ENCODE assay signal across 8 mouse cellular contexts in the genomic region with DNA sequence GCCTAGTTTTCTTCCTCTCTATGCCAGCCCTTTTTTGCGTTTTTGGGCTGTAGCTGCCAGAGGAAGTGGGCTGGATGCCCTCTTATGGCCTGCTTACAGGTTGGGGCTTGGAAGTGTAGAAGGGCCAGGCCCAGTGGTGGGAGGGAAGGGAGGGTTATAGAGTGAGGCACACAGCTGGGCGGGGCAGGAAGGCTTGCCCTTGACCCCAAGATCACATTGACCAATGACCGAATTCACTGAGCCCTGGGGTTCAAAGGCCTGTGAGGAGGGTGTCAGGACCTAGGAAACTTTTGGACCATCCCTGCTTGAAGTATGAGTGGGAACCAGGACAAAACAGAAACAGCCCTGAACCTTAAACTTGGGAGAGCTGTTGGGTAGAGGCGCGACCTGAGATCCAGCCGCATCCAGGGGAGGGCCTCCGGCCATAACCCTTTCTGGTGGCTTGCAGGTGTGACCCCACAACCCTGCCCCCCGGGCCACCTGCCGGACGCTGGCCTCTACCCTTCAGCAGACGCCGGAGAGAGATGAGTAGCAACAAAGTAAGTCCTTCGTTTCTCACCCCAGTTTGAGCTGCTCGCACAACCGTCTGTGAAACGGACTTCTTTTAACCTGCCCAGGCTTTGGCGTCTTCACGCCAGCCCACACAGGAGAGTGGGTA. TPM values are rescaled to one million over a fixed set of nuclear protein-coding genes. Genes with fewer than 3 reads are reported as not detected.
DNase-seq lines count a peak whose midpoint lies in the region; ATAC-seq and TF ChIP-seq lines count a peak whose summit lies in the region.

No protein-coding gene starts in this region.

- peaks cover 17% of the 10 kb centered on the region for H3K36me3 ChIP-seq in heart, embryonic 12.5 days
- H3K36me3 ChIP-seq in G1E (replicated peaks), result peaks cover 41% of the 10 kb centered on the region
- H3K36me3 ChIP-seq in hindbrain, embryonic 10.5 days, result peaks cover 14% of the 10 kb centered on the region
- no peaks in the 10 kb centered on the region for H3K36me3 ChIP-seq in midbrain, embryonic 11.5 days (ENCODE audit: control insufficient read depth, insufficient read depth, low read length)

- no peaks in the 10 kb centered on the region for H3K9me3 ChIP-seq in heart, embryonic 12.5 days (replicated peaks)
- H3K9me3 ChIP-seq in G1E (replicated peaks), result no peaks in the 10 kb centered on the region
- H3K9me3 ChIP-seq in hindbrain, embryonic 10.5 days, result no peaks in the 10 kb centered on the region
- H3K9me3 ChIP-seq in midbrain, embryonic 11.5 days (ENCODE audit: control insufficient read depth, low read length), result no peaks in the 10 kb centered on the region

- H3K27ac ChIP-seq in heart, embryonic 12.5 days (ENCODE audit: poor library complexity, severe bottlenecking), result peak overlapping the region; percentile 90
- H3K27ac ChIP-seq in hindbrain, embryonic 10.5 days, result peak overlapping the region; percentile 59
- H3K27ac ChIP-seq in midbrain, embryonic 11.5 days (ENCODE audit: low read depth, low read length), result no peak overlapping the region

- DNase-seq in heart, postnatal 25 days (ENCODE audit: low spot score), result no peak
- no peak for DNase-seq in G1E (ENCODE audit: low spot score)
- DNase-seq in hindbrain, embryonic 10.5 days (ENCODE audit: low spot score), result no peak
- DNase-seq in midbrain, embryonic 11.5 days (ENCODE audit: low spot score, missing footprints), result no peak
- no peak for DNase-seq in adrenal gland, adult 18-20 months (ENCODE audit: low spot score in 2 of 2)
- no peak for DNase-seq in spleen, postnatal 4 days (ENCODE audit: low spot score in 2 of 2)
- no peak for DNase-seq in urinary bladder, postnatal 14 days (ENCODE audit: low spot score)

- 35% methylated on average over 18 of the region's 18 CpGs for WGBS in heart, embryonic 12.5 days
- 33% methylated on average over 18 of the region's 18 CpGs for WGBS in hindbrain, embryonic 10.5 days
- WGBS in midbrain, embryonic 11.5 days, result 40% methylated on average over 18 of the region's 18 CpGs

- no peaks in the 10 kb centered on the region for H3K27me3 ChIP-seq in heart, embryonic 12.5 days (replicated peaks)
- H3K27me3 ChIP-seq in G1E (ENCODE audit: insufficient read depth, low read length), result no peaks in the 10 kb centered on the region
- H3K27me3 ChIP-seq in hindbrain, embryonic 10.5 days (ENCODE audit: insufficient read depth, poor library complexity, severe bottlenecking), result peaks cover 11% of the 10 kb centered on the region; the same call in 1 of the 2 replicates
- no peaks in the 10 kb centered on the region; the same call in 1 of the 2 replicates for H3K27me3 ChIP-seq in midbrain, embryonic 11.5 days (ENCODE audit: control insufficient read depth, insufficient read depth, low read length)

- peak overlapping the region; percentile 66 for H3K9ac ChIP-seq in heart, embryonic 12.5 days
- H3K9ac ChIP-seq in midbrain, embryonic 11.5 days (ENCODE audit: low read length), result no peak overlapping the region

- peak overlapping the region; percentile 87 for H3K4me2 ChIP-seq in heart, embryonic 12.5 days
- H3K4me2 ChIP-seq in midbrain, embryonic 11.5 days, result peak overlapping the region; percentile 32

- no peak for TF ChIP-seq CTCF in G1E (IDR thresholded peaks at IDR 0.05; ENCODE audit: low read depth, low read length)

- intact Hi-C loops in heart, postnatal 25 days (cut with DNase I), result no loop called here

- H3K4me3 ChIP-seq in heart, embryonic 12.5 days, result peak overlapping the region; percentile 80
- H3K4me3 ChIP-seq in G1E (ENCODE audit: low read depth, low read length), result peak overlapping the region; percentile 80
- H3K4me3 ChIP-seq in hindbrain, embryonic 10.5 days, result peak overlapping the region; percentile 81
- H3K4me3 ChIP-seq in midbrain, embryonic 11.5 days (ENCODE audit: low read depth, low read length), result 0 out of 2 replicates have a peak overlapping the region, but pooled peaks have one; percentile 5

- peak; percentile 54 for ATAC-seq in heart, embryonic 12.5 days (ENCODE audit: insufficient number of reproducible peaks, low FRiP score)
- ATAC-seq in G1E (ENCODE audit: extremely low read depth, insufficient number of reproducible peaks, low FRiP score, poor library complexity, severe bottlenecking), result peak; percentile 29; the same call in 1 of the 2 replicates
- ATAC-seq in midbrain, embryonic 11.5 days (ENCODE audit: low FRiP score), result no peak

- peaks cover 44% of the 10 kb centered on the region for H3K4me1 ChIP-seq in heart, embryonic 12.5 days (replicated peaks)
- H3K4me1 ChIP-seq in G1E (ENCODE audit: insufficient read depth, low read depth, low read length), result peaks cover 67% of the 10 kb centered on the region
- peaks cover 52% of the 10 kb centered on the region for H3K4me1 ChIP-seq in hindbrain, embryonic 10.5 days (replicated peaks)
- H3K4me1 ChIP-seq in midbrain, embryonic 11.5 days (ENCODE audit: control insufficient read depth, insufficient read depth, low read length), result peaks cover 21% of the 10 kb centered on the region

RNA-seq across cellular contexts. Expression of a gene that starts 9.4 kb away (rescaled TPM):
- 31.6 and 35.3 TPM in 2 replicates for polyA plus RNA-seq in heart, embryonic 12.5 days (2016; fragmentation: Nextera tagmentation; extraction: Ambion mirVana)
- total RNA-seq in heart, postnatal 25 days (2021), result 100 to 1,000 TPM; 104 to 110 TPM
- 18.3 and 20.2 TPM in 2 replicates for total RNA-seq in G1E (2014; fragmentation: Nextera tagmentation)
- 16.8 and 19.8 TPM in 2 replicates for total RNA-seq in G1E (2017)
- 36.6 and 39.2 TPM in 2 replicates for polyA plus RNA-seq in G1E (2012)
- 12.7 and 14.1 TPM in 2 replicates for polyA plus RNA-seq in hindbrain, embryonic 10.5 days (2016; fragmentation: Nextera tagmentation; extraction: Ambion mirVana)
- polyA plus RNA-seq in midbrain, embryonic 11.5 days (2014; fragmentation: Nextera tagmentation; extraction: Ambion mirVana), result 3.4 and 4.5 TPM in 2 replicates
- 10 to 100 TPM; 52.4 to 67.9 TPM for total RNA-seq in adrenal gland, adult 18-20 months (2021)

RNA-seq across cellular contexts. Expression of a gene that starts 12.7 kb away (rescaled TPM):
- 285 and 294 TPM in 2 replicates for polyA plus RNA-seq in heart, embryonic 12.5 days (2016; fragmentation: Nextera tagmentation; extraction: Ambion mirVana)
- 100 to 1,000 TPM; 733 to 743 TPM for total RNA-seq in heart, postnatal 25 days (2021)
- total RNA-seq in G1E (2014; fragmentation: Nextera tagmentation), result not detected in 2 replicates
- total RNA-seq in G1E (2017), result 0.44 and 0.58 TPM in 2 replicates
- polyA plus RNA-seq in G1E (2012), result 0.42 and 0.56 TPM in 2 replicates
- 26.9 and 37.6 TPM in 2 replicates for polyA plus RNA-seq in hindbrain, embryonic 10.5 days (2016; fragmentation: Nextera tagmentation; extraction: Ambion mirVana)
- polyA plus RNA-seq in midbrain, embryonic 11.5 days (2014; fragmentation: Nextera tagmentation; extraction: Ambion mirVana), result 18.3 and 22.0 TPM in 2 replicates
- 10 to 100 TPM; 31.2 to 48.5 TPM for total RNA-seq in adrenal gland, adult 18-20 months (2021)

RNA-seq across cellular contexts. Expression of a gene that starts 22.0 kb away (rescaled TPM):
- polyA plus RNA-seq in heart, embryonic 12.5 days (2016; fragmentation: Nextera tagmentation; extraction: Ambion mirVana), result 45.6 and 47.2 TPM in 2 replicates
- total RNA-seq in heart, postnatal 25 days (2021), result 10 to 100 TPM; 17.7 to 21.4 TPM
- total RNA-seq in G1E (2014; fragmentation: Nextera tagmentation), result 15.4 and 25.2 TPM in 2 replicates
- total RNA-seq in G1E (2017), result 6.7 and 8.1 TPM in 2 replicates
- polyA plus RNA-seq in G1E (2012), result 20.8 and 24.4 TPM in 2 replicates
- 19.8 and 21.0 TPM in 2 replicates for polyA plus RNA-seq in hindbrain, embryonic 10.5 days (2016; fragmentation: Nextera tagmentation; extraction: Ambion mirVana)
- polyA plus RNA-seq in midbrain, embryonic 11.5 days (2014; fragmentation: Nextera tagmentation; extraction: Ambion mirVana), result 13.2 and 13.6 TPM in 2 replicates
- total RNA-seq in adrenal gland, adult 18-20 months (2021), result 10 to 100 TPM in 1 of 2 experiments, 1 to 10 TPM in 1; 6.6 to 11.4 TPM

RNA-seq across cellular contexts. Expression of a gene that starts 33.4 kb away (rescaled TPM):
- 0.18 and 0.24 TPM in 2 replicates for polyA plus RNA-seq in heart, embryonic 12.5 days (2016; fragmentation: Nextera tagmentation; extraction: Ambion mirVana)
- total RNA-seq in heart, postnatal 25 days (2021), result not detected
- total RNA-seq in G1E (2014; fragmentation: Nextera tagmentation) (not detected in 2 replicates), G1E (2017) (0.11 TPM in 1 of 2 replicates, not detected in the other)
- not detected in 2 replicates for polyA plus RNA-seq in G1E (2012)
- polyA plus RNA-seq in hindbrain, embryonic 10.5 days (2016; fragmentation: Nextera tagmentation; extraction: Ambion mirVana), result 0.11 and 0.39 TPM in 2 replicates
- 0.25 and 0.49 TPM in 2 replicates for polyA plus RNA-seq in midbrain, embryonic 11.5 days (2014; fragmentation: Nextera tagmentation; extraction: Ambion mirVana)
- total RNA-seq in adrenal gland, adult 18-20 months (2021), result not detected

RNA-seq across cellular contexts. Expression of a gene that starts 34.3 kb away (rescaled TPM):
- 0.23 and 0.33 TPM in 2 replicates for polyA plus RNA-seq in heart, embryonic 12.5 days (2016; fragmentation: Nextera tagmentation; extraction: Ambion mirVana)
- not detected for total RNA-seq in heart, postnatal 25 days (2021)
- total RNA-seq in G1E (2014; fragmentation: Nextera tagmentation) (1.0 TPM in 1 of 2 replicates, not detected in the other), G1E (2017) (0.71 and 1.0 TPM in 2 replicates)
- polyA plus RNA-seq in G1E (2012), result 0.11 and 0.13 TPM in 2 replicates
- 1.6 and 2.5 TPM in 2 replicates for polyA plus RNA-seq in hindbrain, embryonic 10.5 days (2016; fragmentation: Nextera tagmentation; extraction: Ambion mirVana)
- 2.0 and 2.1 TPM in 2 replicates for polyA plus RNA-seq in midbrain, embryonic 11.5 days (2014; fragmentation: Nextera tagmentation; extraction: Ambion mirVana)
- not detected for total RNA-seq in adrenal gland, adult 18-20 months (2021)

Comparison
In these comparisons a context has a peak if more than half of its experiments do, and no peak if none do; other contexts are left out.
1. H3K4me3 ChIP-seq: peak in every context shown above with its lines; median percentile 81 in hindbrain, embryonic 10.5 days; 80 in heart, embryonic 12.5 days; 80 in G1E; 5 in midbrain, embryonic 11.5 days.
2. RNA of a gene that starts 12.7 kb away (polyA plus RNA-seq): 285 to 294 TPM in heart, embryonic 12.5 days, 26.9 to 37.6 TPM in hindbrain, embryonic 10.5 days and 18.3 to 22.0 TPM in midbrain, embryonic 11.5 days; 0.42 to 0.56 TPM in G1E; every median in the first group is over 10 times any median in the second.